Mouse (Mus musculus) kidney, postnatal 14 days (tissue): ENCODE results near the gene Cd2.

Experiments used
- DNase-seq: peaks from one replicate; pipeline ENCODE4 v3.0.0; 2022; ENCODE audit warnings: mixed read lengths

Cd2 gene

DNA sequence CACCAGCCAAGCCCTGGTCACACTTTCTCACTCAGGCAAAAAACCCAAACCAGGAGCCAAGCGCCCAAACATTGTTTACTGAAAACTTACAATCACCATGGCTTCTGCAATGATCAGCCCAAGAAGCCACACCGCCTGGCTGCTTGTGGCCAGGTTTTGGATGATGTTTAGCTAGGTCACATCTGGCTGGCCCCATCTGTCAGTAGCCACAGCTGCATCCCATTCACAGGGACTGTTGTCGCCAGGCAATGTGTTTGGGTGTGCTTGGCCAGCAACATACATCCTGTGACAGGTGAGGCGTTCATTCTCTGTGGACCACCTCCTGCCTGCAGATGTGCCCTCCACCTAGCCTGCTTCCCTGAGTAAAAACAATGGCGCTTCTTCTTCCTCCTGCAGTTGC, 4.9 kb upstream of the Cd2 start:
- no peak for DNase-seq

DNA sequence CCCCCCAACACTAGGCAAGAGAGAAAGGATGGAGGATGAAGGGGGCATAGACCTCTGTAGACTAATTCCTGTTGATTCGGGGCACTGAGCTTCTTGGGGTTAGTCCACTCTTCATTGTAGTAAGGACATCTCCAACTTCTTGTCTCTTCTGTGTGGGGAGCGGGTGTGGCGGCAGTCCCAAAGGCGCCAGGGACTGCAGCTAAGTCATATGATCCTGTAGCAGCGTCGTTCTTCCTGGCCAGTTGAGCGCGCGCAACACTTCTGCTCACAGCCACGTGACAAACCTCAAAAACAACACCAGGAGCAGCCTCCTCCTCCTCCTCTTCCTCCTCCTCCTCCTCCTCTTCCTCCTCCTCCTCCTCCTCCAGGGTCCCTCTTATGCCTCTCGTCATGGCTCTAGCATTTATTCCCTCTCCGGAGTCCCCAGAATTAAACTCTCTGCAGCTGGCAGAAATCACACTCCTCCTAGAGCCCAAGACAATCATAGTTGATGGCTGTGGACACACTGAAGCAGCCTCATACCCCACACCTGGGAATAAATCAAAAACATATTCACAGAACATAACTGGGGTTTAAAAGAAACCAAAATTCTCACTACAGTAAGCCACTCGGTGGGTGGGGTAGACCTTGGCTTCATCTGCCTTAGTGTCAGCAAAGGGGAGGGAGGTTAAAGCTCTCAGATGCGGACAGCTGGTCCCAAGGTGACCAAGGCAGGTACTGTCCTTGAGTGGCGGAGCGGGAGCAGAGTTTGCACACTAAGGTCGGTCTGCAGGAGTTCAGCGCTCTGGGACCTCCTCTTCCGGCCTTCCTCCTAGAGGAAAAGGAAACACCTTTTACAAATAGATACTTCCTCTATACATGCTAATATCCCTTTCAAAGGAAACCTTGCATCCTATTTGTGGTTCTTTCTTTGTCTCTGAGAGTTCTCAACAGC, 3.1 kb upstream of the Cd2 start:
- DNase-seq, result no peak

DNA sequence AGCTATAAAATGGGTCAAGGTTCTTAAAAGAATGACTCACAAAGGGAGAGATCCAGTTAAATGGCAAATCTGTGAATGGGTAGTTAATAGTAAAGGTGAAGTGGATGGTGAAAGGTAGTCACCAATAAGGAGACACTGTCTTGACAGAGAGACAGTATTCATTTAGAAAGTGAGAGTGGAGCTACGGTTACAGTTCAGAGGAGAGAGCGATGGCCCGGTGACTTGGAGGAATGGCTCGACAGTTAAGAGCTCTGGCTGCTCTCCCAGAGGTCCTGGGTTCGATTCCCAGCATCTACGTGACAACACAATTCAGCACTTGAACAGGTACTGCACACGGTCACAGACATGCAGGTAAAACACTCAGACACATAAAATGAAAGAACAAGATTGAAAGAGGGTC, 2.3 kb upstream of the Cd2 start:
- no peak for DNase-seq

DNA sequence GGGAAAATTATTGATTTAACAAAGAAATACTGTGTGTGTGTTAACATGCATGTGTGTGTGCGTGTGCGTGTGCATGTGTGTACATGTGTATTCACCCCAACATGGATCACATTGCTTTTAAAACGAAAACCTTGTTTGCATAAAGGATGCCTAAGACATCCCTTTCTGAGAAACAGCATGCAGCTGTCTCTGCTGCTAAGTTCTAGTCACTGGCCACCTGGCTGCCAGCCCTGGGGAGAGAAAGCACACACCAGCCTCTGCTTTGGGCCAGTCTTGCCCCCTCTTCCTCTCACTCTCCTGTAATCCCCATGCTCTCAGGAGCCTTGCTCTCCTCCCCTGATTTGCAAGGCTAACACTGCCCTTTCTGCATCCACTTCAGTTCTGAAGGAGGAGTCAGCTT, 1.7 kb upstream of the Cd2 start:
- DNase-seq, result no peak

- DNase-seq, result no peak
Observed at GRCm38 (mm10) chr3:101286336-101287325, 1.1 kb downstream of the Cd2 start.

GRCm38 (mm10) chr3:101285851-101286250, 1.9 kb downstream of the Cd2 start:
- DNase-seq, result no peak

- no peak for DNase-seq
Observed at GRCm38 (mm10) chr3:101285021-101285615, 2.6 kb downstream of the Cd2 start.

GRCm38 (mm10) chr3:101283869-101284706, 3.7 kb downstream of the Cd2 start:
- no peak for DNase-seq

DNA sequence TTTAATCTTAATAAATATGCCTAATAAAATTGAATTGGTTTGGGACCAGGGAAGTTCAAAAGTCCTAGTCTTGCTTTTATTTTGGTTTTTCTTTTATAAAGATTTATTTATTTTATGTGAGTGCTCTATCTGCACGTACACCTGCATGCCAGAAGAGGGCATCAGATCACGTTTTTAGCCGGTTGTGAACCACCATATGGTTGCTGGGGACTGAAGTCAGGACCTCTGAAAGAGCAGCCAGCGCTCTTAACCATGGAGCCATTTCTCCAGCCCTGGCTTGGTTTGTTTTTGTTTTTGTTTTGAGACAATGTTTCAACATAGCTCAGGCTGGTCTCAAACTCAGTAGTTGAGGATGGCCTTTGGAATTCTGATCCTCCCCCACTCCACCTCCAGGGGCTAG, 4.3 kb downstream of the Cd2 start:
- DNase-seq, result no peak

DNA sequence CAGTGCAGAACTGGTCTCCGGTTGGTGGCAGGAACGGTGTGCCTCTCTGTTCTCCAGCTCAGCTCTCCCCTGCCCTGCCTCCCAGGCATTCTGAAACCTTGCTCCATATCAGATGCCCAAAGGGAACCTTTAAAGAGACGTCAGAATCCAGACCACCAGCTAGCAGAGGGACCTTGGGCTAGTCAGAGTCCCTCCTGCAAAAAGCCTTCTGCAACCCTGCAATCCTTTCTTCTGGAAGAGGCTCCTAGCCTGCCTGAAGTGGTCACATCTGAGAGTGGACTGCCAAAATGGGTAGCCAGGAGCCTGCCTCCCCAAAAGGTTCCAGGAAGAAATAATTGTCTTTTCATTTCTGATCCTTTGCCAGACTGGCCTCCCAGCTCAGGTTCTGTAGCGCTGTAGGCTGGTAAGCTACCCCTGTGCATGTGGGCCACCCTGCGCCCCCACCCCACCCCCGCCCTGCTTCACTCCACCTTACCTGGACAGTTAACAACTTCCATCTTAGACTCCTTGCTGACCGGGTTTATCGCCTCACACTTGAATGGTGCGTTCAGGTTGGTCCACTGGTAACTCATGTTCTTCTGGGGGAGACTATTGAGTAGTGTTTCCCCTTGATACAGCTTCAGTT, 5.1 kb downstream of the Cd2 start:
- no peak for DNase-seq

GRCm38 (mm10) chr3:101281841-101282240, 5.9 kb downstream of the Cd2 start:
- DNase-seq, result no peak

GRCm38 (mm10) chr3:101280348-101281311, 7.1 kb downstream of the Cd2 start:
- DNase-seq, result peak; percentile 36

DNA sequence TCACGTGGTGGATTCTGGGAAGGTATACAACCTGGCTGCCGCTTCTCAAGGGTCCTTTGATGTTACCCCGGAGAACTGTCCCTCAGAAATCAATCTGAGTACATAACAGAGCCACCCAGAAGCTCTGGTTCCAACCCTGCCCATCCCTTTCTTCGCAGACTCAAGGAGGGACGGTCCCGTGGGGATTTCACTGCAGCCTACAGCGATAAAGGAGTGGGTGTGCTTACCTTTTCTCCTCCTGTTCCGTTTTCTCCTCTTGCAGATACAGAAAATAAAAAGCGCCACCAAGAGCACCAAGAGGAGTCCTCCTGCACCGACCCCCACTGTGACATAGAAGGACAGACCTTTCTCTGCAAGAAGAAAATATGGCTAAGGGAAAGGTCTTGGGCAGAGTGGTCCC, 8.2 kb downstream of the Cd2 start:
- DNase-seq, result no peak

- no peak for DNase-seq
Observed at GRCm38 (mm10) chr3:101278396-101278795, 9.3 kb downstream of the Cd2 start.

DNA sequence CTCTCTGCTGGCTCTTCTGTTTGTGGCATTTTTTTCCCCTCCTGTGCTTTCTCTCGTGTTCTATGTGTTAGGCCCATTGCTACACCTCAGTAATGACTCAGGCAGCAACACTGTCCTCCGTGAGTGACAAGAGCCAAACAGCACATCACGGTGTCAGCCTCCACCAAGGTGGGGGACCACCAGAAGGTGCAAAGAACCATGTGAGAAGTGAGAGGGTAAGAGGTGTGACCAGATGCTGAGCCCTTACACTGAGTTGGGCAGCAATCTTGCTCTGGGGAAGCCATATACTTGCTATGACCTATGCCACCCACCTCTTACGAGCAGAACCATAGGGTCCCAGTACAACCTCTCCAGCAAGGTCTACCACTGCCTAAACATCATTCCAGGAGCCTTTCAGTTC, 9.9 kb downstream of the Cd2 start:
- no peak for DNase-seq

DNA sequence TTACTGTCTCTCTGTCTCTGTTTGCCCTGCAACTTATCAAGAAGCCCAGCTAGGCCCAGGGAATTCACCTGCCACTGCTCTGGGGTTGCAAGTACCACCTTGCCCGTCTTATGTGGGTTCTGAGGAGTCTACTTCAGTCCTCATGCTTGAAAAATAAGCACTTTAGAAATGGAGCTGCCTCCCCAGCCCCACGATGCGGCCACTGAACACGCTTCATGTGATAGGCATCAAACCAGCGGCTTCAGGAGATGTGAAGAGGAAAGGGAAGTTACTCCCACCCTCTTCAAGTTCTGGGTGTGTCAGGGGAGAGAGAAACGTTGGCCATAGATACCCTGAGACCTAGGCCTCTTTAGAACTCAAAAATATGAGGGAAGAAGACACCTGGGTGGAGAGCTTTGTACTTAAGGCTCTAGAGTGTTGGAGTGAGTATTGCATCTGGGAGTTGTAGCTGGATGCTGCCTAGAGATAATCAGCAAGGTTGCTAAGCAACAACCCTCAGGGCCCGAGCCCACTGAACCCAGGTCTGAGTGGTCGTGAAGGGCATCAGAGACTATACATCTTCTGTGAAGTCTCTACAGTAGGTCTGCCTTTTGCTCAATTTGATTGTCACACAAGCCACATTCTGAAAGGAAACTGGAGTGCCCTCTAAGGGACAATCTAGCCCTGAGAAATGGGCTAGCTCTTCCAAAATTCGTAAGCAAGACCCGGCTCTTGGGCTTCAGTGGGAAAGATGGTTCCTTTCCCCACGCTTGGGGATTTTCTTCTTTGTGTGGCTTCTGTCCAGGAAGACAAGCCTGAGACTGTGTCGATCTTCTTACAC, 11.0 kb downstream of the Cd2 start:
- no peak for DNase-seq

GRCm38 (mm10) chr3:101275636-101276300, 12.0 kb downstream of the Cd2 start:
- no peak for DNase-seq

DNA sequence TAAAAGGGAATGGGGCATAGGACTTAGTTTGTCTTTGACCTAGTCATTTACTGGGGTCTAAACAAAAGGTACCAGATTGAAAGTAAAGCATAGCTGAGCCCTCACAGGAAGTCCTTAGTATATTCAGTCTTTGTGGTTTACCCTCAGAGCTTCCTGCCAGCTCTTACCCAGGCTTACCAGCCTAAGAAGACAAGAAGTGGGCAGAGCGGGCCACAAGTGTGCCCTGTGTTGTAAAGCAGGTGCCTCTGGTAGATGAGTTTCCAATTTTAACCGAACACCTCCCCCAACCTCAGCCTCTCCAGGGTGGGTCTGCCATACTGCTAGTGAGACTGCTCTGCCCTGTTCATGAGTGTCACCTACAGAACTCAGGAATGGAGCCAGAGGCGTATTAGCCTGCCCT, 12.9 kb downstream of the Cd2 start:
- DNase-seq, result no peak
